Comparison of ENCODE assay signal across 28 mouse cellular contexts in the genomic region with DNA sequence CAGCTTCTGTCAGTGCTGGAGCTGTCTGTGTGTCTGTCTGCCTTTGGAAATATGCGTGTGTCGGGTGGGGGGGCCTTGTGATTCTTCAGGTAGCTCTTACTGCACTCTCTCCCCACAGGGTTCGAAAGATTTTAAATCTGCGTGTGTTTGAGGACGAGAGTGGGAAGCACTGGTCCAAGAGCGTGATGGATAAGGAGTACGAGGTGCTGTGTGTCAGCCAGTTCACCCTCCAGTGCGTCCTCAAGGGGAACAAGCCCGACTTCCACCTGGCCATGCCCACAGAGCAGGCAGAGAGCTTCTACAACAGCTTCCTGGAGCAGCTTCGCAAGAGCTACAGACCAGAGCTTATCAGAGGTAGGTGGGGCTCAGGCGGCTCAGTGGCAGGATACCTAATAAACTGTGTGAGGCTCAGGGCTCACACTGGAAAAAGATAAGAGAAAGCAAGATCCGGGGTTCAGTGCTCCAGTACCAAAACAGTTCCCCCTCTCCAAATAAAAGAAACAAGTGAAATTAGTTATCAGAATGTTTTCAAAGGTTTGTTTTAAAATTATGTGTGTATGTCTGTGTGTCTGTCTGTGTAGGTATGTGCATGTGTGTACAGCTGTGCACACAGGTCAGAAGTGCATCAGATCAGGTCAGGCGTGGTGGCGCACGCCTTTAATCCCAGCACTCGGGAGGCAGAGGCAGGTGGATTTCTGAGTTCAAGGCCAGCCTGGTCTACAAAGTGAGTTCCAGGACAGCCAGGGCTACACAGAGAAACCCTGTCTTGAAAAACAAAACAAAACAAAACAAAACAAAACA. TPM values are rescaled to one million over a fixed set of nuclear protein-coding genes. Genes with fewer than 3 reads are reported as not detected.
DNase-seq lines count a peak whose midpoint lies in the region; ATAC-seq and TF ChIP-seq lines count a peak whose summit lies in the region.
"Had no signal": no experiment of that assay in that cellular context is flagged by ENCODE, and none has a peak within 500 bp of the region (broad histone marks: within the 10 kb centered on the region; RNA-seq: fewer than 3 reads in every experiment).

No protein-coding gene starts in this region.

- no peak overlapping the region for H3K27ac ChIP-seq in intestine, embryonic 16.5 days (ENCODE audit: low read length)
- no peak overlapping the region for H3K27ac ChIP-seq in liver, embryonic 14.5 days
- H3K27ac ChIP-seq in midbrain, embryonic 10.5 days (replicated peaks): no peak overlapping the region
- H3K27ac ChIP-seq: forebrain, embryonic 10.5 days; heart, embryonic 15.5 days; hindbrain, embryonic 13.5 days; layer of hippocampus, adult 2 months; limb, embryonic 12.5 days had no signal

- H3K9me3 ChIP-seq in intestine, embryonic 16.5 days (ENCODE audit: control insufficient read depth, low read length): no peaks in the 10 kb centered on the region
- H3K9me3 ChIP-seq in liver, embryonic 14.5 days (ENCODE audit: control insufficient read depth, low read length): no peaks in the 10 kb centered on the region
- H3K9me3 ChIP-seq in midbrain, embryonic 10.5 days (replicated peaks): no peaks in the 10 kb centered on the region
- H3K9me3 ChIP-seq: forebrain, embryonic 10.5 days; G1E; heart, embryonic 15.5 days; hindbrain, embryonic 13.5 days; limb, embryonic 12.5 days had no signal

- H3K4me2 ChIP-seq in intestine, embryonic 16.5 days (ENCODE audit: low read depth, low read length): no peak overlapping the region
- H3K4me2 ChIP-seq in liver, embryonic 14.5 days (ENCODE audit: low read depth): no peak overlapping the region
- H3K4me2 ChIP-seq: heart, embryonic 15.5 days; hindbrain, embryonic 13.5 days; limb, embryonic 12.5 days had no signal

- WGBS in intestine, embryonic 16.5 days: 64% methylated on average over 16 of the region's 16 CpGs
- WGBS in liver, embryonic 14.5 days (ENCODE audit: insufficient replicate concordance): 47% methylated on average over 16 of the region's 16 CpGs
- 91% methylated on average over 16 of the region's 16 CpGs for whole genome bisulfite sequencing in midbrain, embryonic 10.5 days

- ATAC-seq in common myeloid progenitor, adult 5-6 weeks (replicated peaks; ENCODE audit: low read depth, poor library complexity, severe bottlenecking): peak; percentile 52; the same call in 1 of the 2 replicates
- peak; percentile 97 for ATAC-seq in intestine, embryonic 16.5 days
- peak; percentile 61; the same call in 1 of the 2 replicates for ATAC-seq in liver, embryonic 14.5 days (ENCODE audit: insufficient read depth)
- ATAC-seq in megakaryocyte-erythroid progenitor cell, adult 5-6 weeks (replicated peaks; ENCODE audit: low FRiP score, low TSS enrichment, poor library complexity, severe bottlenecking): peak; percentile 95
- ATAC-seq: forebrain, embryonic 16.5 days; Patski had no signal

- no peaks in the 10 kb centered on the region for H3K27me3 ChIP-seq in intestine, embryonic 16.5 days (replicated peaks; ENCODE audit: control insufficient read depth, insufficient read depth, low read length)
- H3K27me3 ChIP-seq in liver, embryonic 14.5 days (ENCODE audit: control insufficient read depth, insufficient read depth, low read length): no peaks in the 10 kb centered on the region
- no peaks in the 10 kb centered on the region for H3K27me3 ChIP-seq in midbrain, embryonic 10.5 days (ENCODE audit: low read depth, poor library complexity, severe bottlenecking)
- H3K27me3 ChIP-seq: CH12.LX; heart, embryonic 15.5 days; hindbrain, embryonic 13.5 days; limb, embryonic 12.5 days; Patski had no signal

- H3K9ac ChIP-seq in intestine, embryonic 16.5 days (ENCODE audit: low read depth, low read length): no peak overlapping the region
- H3K9ac ChIP-seq in liver, embryonic 14.5 days (replicated peaks): no peak overlapping the region
- H3K9ac ChIP-seq: heart, embryonic 15.5 days; hindbrain, embryonic 13.5 days; limb, embryonic 12.5 days had no signal

- no peak for TF ChIP-seq CTCF in liver, embryonic 14.5 days (IDR thresholded peaks at IDR 0.05; ENCODE audit: low read depth)

- no peak for TF ChIP-seq EP300 in liver, embryonic 14.5 days (IDR thresholded peaks at IDR 0.05; ENCODE audit: low read depth)

- no peaks in the 10 kb centered on the region for H3K4me1 ChIP-seq in intestine, embryonic 16.5 days (ENCODE audit: control insufficient read depth, insufficient read depth, low read length)
- H3K4me1 ChIP-seq in liver, embryonic 14.5 days (replicated peaks; ENCODE audit: control insufficient read depth in 2 of 2, insufficient read depth in 2 of 2, low read length in 1 of 2): peaks cover 0 to 5% of the 10 kb centered on the region in 2 experiments; a peak in 2 of 4 replicates
- peaks cover 4% of the 10 kb centered on the region; the same call in 1 of the 2 replicates for H3K4me1 ChIP-seq in midbrain, embryonic 10.5 days
- H3K4me1 ChIP-seq: forebrain, embryonic 10.5 days; heart, embryonic 15.5 days; hindbrain, embryonic 13.5 days; limb, embryonic 12.5 days had no signal

- DNase-seq in liver, embryonic 14.5 days (ENCODE audit: low read depth in 3 of 3, low spot score in 3 of 3): no peak
- no peak for DNase-seq in midbrain, embryonic 10.5 days (ENCODE audit: low spot score)
- no peak for DNase-seq in thymus, postnatal 14 days
- DNase-seq in right cerebral cortex, postnatal 36 days (ENCODE audit: low spot score in 2 of 2): no peak
- DNase-seq: adrenal gland, postnatal 36 days; B cell, adult 2 months; cerebellum, adult 11-12 months; cerebellum, postnatal 10 days; gastrocnemius, postnatal 36 days; heart, postnatal 36 days; kidney, adult 9 months; kidney, postnatal 25 days; lung, adult 2 months; lung, postnatal 4 days; midbrain, embryonic 14.5 days; right cerebral cortex, postnatal 4 days had no signal

- no peak overlapping the region for H3K4me3 ChIP-seq in intestine, embryonic 16.5 days (ENCODE audit: low read length)
- H3K4me3 ChIP-seq in liver, embryonic 14.5 days (ENCODE audit: insufficient read depth in 1 of 2, low read depth in 2 of 2, low read length in 2 of 2): no peak overlapping the region
- no peak overlapping the region for H3K4me3 ChIP-seq in midbrain, embryonic 10.5 days
- H3K4me3 ChIP-seq: forebrain, embryonic 10.5 days; heart, embryonic 15.5 days; hindbrain, embryonic 13.5 days; layer of hippocampus, adult 2 months; limb, embryonic 12.5 days had no signal

- H3K36me3 ChIP-seq in intestine, embryonic 16.5 days (ENCODE audit: control insufficient read depth, insufficient read depth, low read length): no peaks in the 10 kb centered on the region
- H3K36me3 ChIP-seq in liver, embryonic 14.5 days (replicated peaks; ENCODE audit: control insufficient read depth, insufficient read depth, low read depth): no peaks in the 10 kb centered on the region
- H3K36me3 ChIP-seq in midbrain, embryonic 10.5 days: no peaks in the 10 kb centered on the region
- H3K36me3 ChIP-seq: forebrain, embryonic 10.5 days; heart, embryonic 15.5 days; limb, embryonic 12.5 days had no signal

RNA-seq across cellular contexts. Expression of a gene that starts 17.6 kb away (rescaled TPM):
- total RNA-seq in common myeloid progenitor, adult 5-6 weeks (2017): 54.3 and 56.6 TPM in 2 replicates
- 46.7 and 50.0 TPM in 2 replicates for polyA plus RNA-seq in intestine, embryonic 16.5 days (2015; fragmentation: Nextera tagmentation; extraction: Ambion mirVana)
- polyA plus RNA-seq in liver, embryonic 14.5 days (2012; rRNA removed): 8.6 and 10.6 TPM in 2 replicates
- 21.0 and 22.4 TPM in 2 replicates for polyA plus RNA-seq in liver, embryonic 14.5 days (2014; fragmentation: Nextera tagmentation; extraction: Ambion mirVana)
- total RNA-seq in megakaryocyte-erythroid progenitor cell, adult 5-6 weeks (2014; fragmentation: Nextera tagmentation): 38.9 and 47.5 TPM in 2 replicates
- 91.2 and 95.0 TPM in 2 replicates for total RNA-seq in megakaryocyte-erythroid progenitor cell, adult 5-6 weeks (2017)
- polyA plus RNA-seq in midbrain, embryonic 10.5 days (2016; fragmentation: Nextera tagmentation; extraction: Ambion mirVana): 37.6 and 38.3 TPM in 2 replicates

RNA-seq across cellular contexts. Expression of a gene that starts 23.4 kb away (rescaled TPM):
- 4.7 and 29.2 TPM in 2 replicates for total RNA-seq in common myeloid progenitor, adult 5-6 weeks (2017)
- polyA plus RNA-seq in intestine, embryonic 16.5 days (2015; fragmentation: Nextera tagmentation; extraction: Ambion mirVana): 35.0 and 36.2 TPM in 2 replicates
- 10.6 and 15.6 TPM in 2 replicates for polyA plus RNA-seq in liver, embryonic 14.5 days (2012; rRNA removed)
- polyA plus RNA-seq in liver, embryonic 14.5 days (2014; fragmentation: Nextera tagmentation; extraction: Ambion mirVana): 21.0 and 22.1 TPM in 2 replicates
- total RNA-seq in megakaryocyte-erythroid progenitor cell, adult 5-6 weeks (2014; fragmentation: Nextera tagmentation): 37.5 and 51.5 TPM in 2 replicates
- 7.7 and 31.1 TPM in 2 replicates for total RNA-seq in megakaryocyte-erythroid progenitor cell, adult 5-6 weeks (2017)
- 31.6 and 31.9 TPM in 2 replicates for polyA plus RNA-seq in midbrain, embryonic 10.5 days (2016; fragmentation: Nextera tagmentation; extraction: Ambion mirVana)
